ENCODE assay signal across 23 mouse cellular contexts in genomic region chr17:31298419-31299209, GRCm38 (mm10). TPM values are rescaled to one million over a fixed set of nuclear protein-coding genes. Genes with fewer than 3 reads are reported as not detected.
DNase-seq lines count a peak whose midpoint lies in the region; ATAC-seq and TF ChIP-seq lines count a peak whose summit lies in the region.
"Had no signal": no experiment of that assay in that cellular context is flagged by ENCODE, and none has a peak within 500 bp of the region (broad histone marks: within the 10 kb centered on the region; RNA-seq: fewer than 3 reads in every experiment).

No protein-coding gene starts in this region.

- no peak for TF ChIP-seq CTCF in heart, adult 2 months (IDR thresholded peaks at IDR 0.05)
- TF ChIP-seq CTCF in lung, postnatal 0 days (IDR thresholded peaks at IDR 0.05) = no peak

- peak overlapping the region; percentile 62; the same call in 1 of the 2 replicates for H3K27ac ChIP-seq in heart, embryonic 15.5 days
- H3K27ac ChIP-seq in heart, adult 2 months = no peak overlapping the region
- peak overlapping the region; percentile 71; the same call in 1 of the 2 replicates for H3K27ac ChIP-seq in lung, postnatal 0 days (ENCODE audit: low read length)
- H3K27ac ChIP-seq: forebrain, embryonic 13.5 days; hindbrain, embryonic 13.5 days; liver, embryonic 14.5 days; midbrain, embryonic 10.5 days; midbrain, embryonic 15.5 days had no signal

- no peak for ATAC-seq in heart, embryonic 15.5 days (replicated peaks; ENCODE audit: insufficient number of reproducible peaks, insufficient read depth, low FRiP score, low read depth)
- ATAC-seq in lung, postnatal 0 days = no peak
- ATAC-seq: forebrain, embryonic 13.5 days; inflammation-experienced regulatory T-cells, adult 6 months; midbrain, embryonic 15.5 days had no signal

- no peak overlapping the region for H3K4me3 ChIP-seq in heart, embryonic 15.5 days
- no peak overlapping the region for H3K4me3 ChIP-seq in heart, adult 2 months
- no peak overlapping the region for H3K4me3 ChIP-seq in lung, postnatal 0 days (ENCODE audit: low read depth, low read length)
- H3K4me3 ChIP-seq: forebrain, embryonic 13.5 days; midbrain, embryonic 10.5 days; midbrain, embryonic 15.5 days had no signal

- WGBS in heart, embryonic 15.5 days = 61% methylated on average over 6 of the region's 6 CpGs
- WGBS in heart, adult 2 months = 83% methylated on average over 6 of the region's 6 CpGs
- 80% methylated on average over 6 of the region's 6 CpGs for WGBS in lung, postnatal 0 days

- H3K79me2 ChIP-seq in heart, adult 2 months (replicated peaks; ENCODE audit: control insufficient read depth, insufficient read depth, low read length) = no peaks in the 10 kb centered on the region; the same call in 1 of the 2 replicates

- intact Hi-C loops in heart, adult 2 months (cut with DNase I) = no loop called here
- intact Hi-C loops in gastrocnemius, postnatal 36 days (cut with DNase I) = loop anchor here (5.0 kb wide), 1 partner anchor 161 kb away; no protein-coding TSS in a partner anchor

- no peak for TF ChIP-seq POLR2A in heart, adult 2 months (IDR thresholded peaks at IDR 0.05; ENCODE audit: insufficient read depth, low read depth, low read length)

- no peak overlapping the region for H3K9ac ChIP-seq in heart, embryonic 15.5 days
- H3K9ac ChIP-seq in heart, adult 2 months (ENCODE audit: low read depth, low read length) = no peak overlapping the region
- H3K9ac ChIP-seq in lung, postnatal 0 days (replicated peaks; ENCODE audit: low read depth) = no peak overlapping the region
- H3K9ac ChIP-seq: forebrain, embryonic 13.5 days; hindbrain, embryonic 13.5 days; liver, embryonic 14.5 days; midbrain, embryonic 15.5 days had no signal

- H3K4me2 ChIP-seq in heart, embryonic 15.5 days = peak overlapping the region; percentile 93; the same call in 1 of the 2 replicates
- no peak overlapping the region for H3K4me2 ChIP-seq in lung, postnatal 0 days (replicated peaks; ENCODE audit: low read depth, low read length)

- peaks cover 41% of the 10 kb centered on the region for H3K4me1 ChIP-seq in heart, embryonic 15.5 days (replicated peaks)
- no peaks in the 10 kb centered on the region for H3K4me1 ChIP-seq in heart, adult 2 months (ENCODE audit: control insufficient read depth, insufficient read depth, low read length)
- peaks cover 8% of the 10 kb centered on the region; the same call in 1 of the 2 replicates for H3K4me1 ChIP-seq in lung, postnatal 0 days (ENCODE audit: insufficient read depth, low read depth, low read length)

- DNase-seq in heart, adult 2 months = no peak
- DNase-seq in lung, postnatal 0 days (ENCODE audit: low spot score) = no peak
- no peak for DNase-seq in lung, postnatal 4 days
- DNase-seq in thymus, postnatal 4 days = peak; percentile 20
- no peak for DNase-seq in thymus, postnatal 36 days
- DNase-seq in gastrocnemius, postnatal 36 days = no peak
- DNase-seq: adrenal gland, adult 8-10 months; cerebellum, adult 8-10 months; cerebellum, postnatal 36 days; gastrocnemius, postnatal 10 days; heart, postnatal 36 days; kidney, postnatal 14 days; layer of hippocampus, adult 9-11 months; retina, postnatal 1 day; spleen, adult 18-20 months; thymus, adult 2 months had no signal

- 0 out of 2 replicates have a peak, but pooled peaks cover 3% of the 10 kb centered on the region for H3K27me3 ChIP-seq in heart, embryonic 15.5 days
- no peaks in the 10 kb centered on the region for H3K27me3 ChIP-seq in heart, adult 2 months (ENCODE audit: control insufficient read depth, insufficient read depth, low read length)
- no peaks in the 10 kb centered on the region for H3K27me3 ChIP-seq in lung, postnatal 0 days (replicated peaks; ENCODE audit: insufficient read depth, low read length)
- H3K27me3 ChIP-seq: forebrain, embryonic 13.5 days; hindbrain, embryonic 13.5 days; midbrain, embryonic 15.5 days had no signal

- no peaks in the 10 kb centered on the region for H3K9me3 ChIP-seq in heart, embryonic 15.5 days (replicated peaks)
- no peaks in the 10 kb centered on the region for H3K9me3 ChIP-seq in lung, postnatal 0 days (ENCODE audit: low read length)
- H3K9me3 ChIP-seq: forebrain, embryonic 13.5 days; hindbrain, embryonic 13.5 days; midbrain, embryonic 10.5 days; midbrain, embryonic 15.5 days had no signal

- no peak for TF ChIP-seq EP300 in heart, adult 2 months (IDR thresholded peaks at IDR 0.05; ENCODE audit: insufficient read depth, low read depth, low read length)
- TF ChIP-seq EP300 in lung, postnatal 0 days (IDR thresholded peaks at IDR 0.05) = no peak

- no peaks in the 10 kb centered on the region for H3K36me3 ChIP-seq in heart, embryonic 15.5 days
- no peaks in the 10 kb centered on the region for H3K36me3 ChIP-seq in heart, adult 2 months (ENCODE audit: control insufficient read depth, insufficient read depth, low read length)
- no peaks in the 10 kb centered on the region for H3K36me3 ChIP-seq in lung, postnatal 0 days (ENCODE audit: insufficient read depth, low read length)
- H3K36me3 ChIP-seq: midbrain, embryonic 10.5 days; midbrain, embryonic 15.5 days had no signal

RNA-seq across cellular contexts. Expression of gene Slc37a1, which starts 12.0 kb away (rescaled TPM):
- polyA plus RNA-seq in heart, embryonic 15.5 days (2015; fragmentation: Nextera tagmentation; extraction: Ambion mirVana) = 8.7 and 9.1 TPM in 2 replicates
- 1 to 10 TPM; 7.3 to 9.1 TPM for total RNA-seq in heart, adult 2 months (2021)
- polyA plus RNA-seq in heart, adult 2 months (2012; rRNA removed) = 18.7 and 19.7 TPM in 2 replicates
- polyA plus RNA-seq in lung, postnatal 0 days (2015; fragmentation: Nextera tagmentation; extraction: Ambion mirVana) = 25.2 and 33.9 TPM in 2 replicates
- total RNA-seq in gastrocnemius, postnatal 36 days (2021) = 1 to 10 TPM; 3.3 to 3.6 TPM

RNA-seq across cellular contexts. Expression of gene Rsph1, which starts 21.4 kb away (rescaled TPM):
- polyA plus RNA-seq in heart, embryonic 15.5 days (2015; fragmentation: Nextera tagmentation; extraction: Ambion mirVana) = 2.2 and 2.3 TPM in 2 replicates
- total RNA-seq in heart, adult 2 months (2021) = 1 to 10 TPM in 1 of 2 experiments, under 1 TPM in 1; 0.81 to 1.2 TPM
- 0.32 and 1.2 TPM in 2 replicates for polyA plus RNA-seq in heart, adult 2 months (2012; rRNA removed)
- 21.4 and 25.2 TPM in 2 replicates for polyA plus RNA-seq in lung, postnatal 0 days (2015; fragmentation: Nextera tagmentation; extraction: Ambion mirVana)
- total RNA-seq in gastrocnemius, postnatal 36 days (2021) = 1 to 10 TPM; 7.7 to 8.6 TPM
